Mouse (Mus musculus) embryonic fibroblast, embryonic 13.5 days (primary cell): ENCODE measurements at regions not wholly inside any gene's neighbourhood (a gene's known extent, or its start where the extent isn't known, plus 50 kb on each side); places are given as distances from the start of the nearest gene placed in this dataset.
A peak's percentile ranks its signal among the peaks of the same experiment; 100 is the strongest.

Experiments used
- CTCF ChIP-seq: IDR thresholded peaks from 2 replicates; pipeline ENCODE4 v1.5.1; 2011; ENCODE audit warnings: mild to moderate bottlenecking, control low read depth, low read length, moderate library complexity, borderline replicate concordance; ENCODE audit not compliant: insufficient read depth
- POLR2A ChIP-seq: IDR thresholded peaks from 2 replicates; pipeline ENCODE4 v1.6.1; 2011; ENCODE audit warnings: low read depth, mild to moderate bottlenecking, control low read depth, low read length, moderate library complexity

DNA sequence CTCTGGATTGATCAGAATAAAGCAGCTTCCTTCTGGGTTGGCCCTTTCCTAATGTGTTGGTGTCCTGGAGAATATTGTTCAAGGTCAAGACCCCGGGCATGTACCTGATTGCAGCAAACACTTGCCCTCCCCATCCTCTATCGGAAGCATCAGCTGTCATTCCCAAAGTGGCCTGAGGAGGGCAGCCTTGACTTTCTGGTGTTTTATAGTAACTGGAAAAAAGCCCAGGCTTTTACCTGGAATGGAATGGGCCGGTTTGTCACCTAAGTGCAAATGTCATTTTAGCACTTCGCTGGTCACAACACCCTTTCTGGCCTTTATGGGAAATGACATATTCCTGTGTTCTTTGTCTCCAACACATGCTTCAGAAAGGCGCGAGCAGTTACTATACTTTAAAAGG is 395.7 kb upstream of the Igfbp7 start:
- TF ChIP-seq POLR2A (no peak), CTCF (0 out of 2 replicates have a peak, but pooled peaks have one; percentile 19)
